Mouse (Mus musculus) midbrain, embryonic 10.5 days (tissue): Measurements from ENCODE around the gene Lrrc23. TPM values are rescaled to one million over a fixed set of nuclear protein-coding genes. Genes with fewer than 3 reads are reported as not detected.
"Not testable (repeated sequence)": the region's sequence is repeated elsewhere in the genome, so short reads cannot be mapped to it uniquely, and the experiment has no call there.

Experiments
- DNase-seq: peaks from one replicate; pipeline ENCODE4 v3.0.0-alpha.2; 2017; ENCODE audit warnings: low spot score
- H3K27ac ChIP-seq: fragments of 300-500 bp; sonication (generic); replicated peaks from 2 replicates; pipeline ENCODE4 v1.5.1; 2016; ENCODE audit warnings: mild to moderate bottlenecking
- H3K27me3 ChIP-seq: fragments of 300-500 bp; sonication (generic); 2 replicates; pipeline ENCODE4 v1.6.1; 2016; ENCODE audit warnings: low read depth, mild to moderate bottlenecking; ENCODE audit not compliant: poor library complexity, severe bottlenecking
- H3K36me3 ChIP-seq: fragments of 300-500 bp; sonication (generic); 2 replicates; pipeline ENCODE4 v1.6.1; 2016; ENCODE audit warnings: mild to moderate bottlenecking, moderate library complexity
- H3K4me1 ChIP-seq: fragments of 300-500 bp; sonication (generic); 2 replicates; pipeline ENCODE4 v1.6.1; 2016
- H3K4me3 ChIP-seq: fragments of 300-500 bp; sonication (generic); 2 replicates; pipeline ENCODE4 v1.5.1; 2016; ENCODE audit warnings: mild to moderate bottlenecking, moderate library complexity
- H3K9me3 ChIP-seq: fragments of 300-500 bp; sonication (generic); replicated peaks from 2 replicates; pipeline ENCODE4 v1.6.1; 2016; ENCODE audit warnings: mild to moderate bottlenecking
- WGBS: fragments of 180-500 bp; shearing (Covaris S2); methylation state at CpG from one replicate; pipeline ENCODE4 v1.1.7; 2016; 5-methylcytosine and 5-hydroxymethylcytosine counted together
- polyA plus RNA-seq: library from polyadenylated mRNA; unstranded; fragments of >200 nt; fragmentation: Nextera tagmentation; extraction: Ambion mirVana; gene quantifications from 2 replicates; pipeline ENCODE4 v1.2.1, GENCODE M21; 2016

The Lrrc23 gene
- polyA plus RNA-seq, 1 experiment from 2014 or later, result 1.4 TPM

GRCm38 (mm10) chr6:124812848-124813247 lies 33.3 kb upstream of the Lrrc23 start:
- Histone ChIP-seq H3K4me3 (peak overlapping the region; percentile 75), H3K27me3 (no peaks in the 10 kb centered on the region), H3K9me3 (no peaks in the 10 kb centered on the region), H3K36me3 (peaks cover 61% of the 10 kb centered on the region), H3K4me1 (peaks cover 67% of the 10 kb centered on the region), H3K27ac (peak overlapping the region; percentile 95)
- no peak for DNase-seq
- 28% methylated on average over 9 of the region's 9 CpGs for WGBS

GRCm38 (mm10) chr6:124811701-124812560 lies 32.4 kb upstream of the Lrrc23 start:
- peak overlapping the region; percentile 95; the same call in 1 of the 2 replicates for H3K27ac ChIP-seq
- H3K36me3 ChIP-seq, result peaks cover 52% of the 10 kb centered on the region
- no peak for DNase-seq
- peak overlapping the region; percentile 75 for H3K4me3 ChIP-seq
- H3K27me3 ChIP-seq, result no peaks in the 10 kb centered on the region
- H3K4me1 ChIP-seq, result peaks cover 68% of the 10 kb centered on the region
- H3K9me3 ChIP-seq, result no peaks in the 10 kb centered on the region
- WGBS, result 87% methylated on average over 24 of the region's 24 CpGs

- Histone ChIP-seq H3K4me3 (peak overlapping the region; percentile 75; the same call in 1 of the 2 replicates), H3K9me3 (no peaks in the 10 kb centered on the region), H3K36me3 (peaks cover 46% of the 10 kb centered on the region), H3K4me1 (peaks cover 72% of the 10 kb centered on the region), H3K27ac (no peak overlapping the region), H3K27me3 (no peaks in the 10 kb centered on the region)
- DNase-seq, result no peak
- 84% methylated on average over 4 of the region's 4 CpGs for WGBS
Observed at GRCm38 (mm10) chr6:124811403-124811665, 31.8 kb upstream of the Lrrc23 start.

GRCm38 (mm10) chr6:124810566-124811402 lies 31.3 kb upstream of the Lrrc23 start:
- Histone ChIP-seq H3K4me1 (peaks cover 78% of the 10 kb centered on the region), H3K36me3 (peaks cover 41% of the 10 kb centered on the region), H3K27ac (peak overlapping the region; percentile 87; the same call in 1 of the 2 replicates)
- H3K9me3 ChIP-seq, H3K27me3 ChIP-seq, H3K4me3 ChIP-seq, DNase-seq: not testable (repeated sequence)
- 86% methylated on average over 11 of the region's 11 CpGs for WGBS

- DNase-seq, result no peak
- H3K27me3 ChIP-seq, result no peaks in the 10 kb centered on the region
- H3K27ac ChIP-seq, result peak overlapping the region; percentile 87
- H3K9me3 ChIP-seq, result no peaks in the 10 kb centered on the region
- WGBS, result 45% methylated on average over 14 of the region's 14 CpGs
- peaks cover 32% of the 10 kb centered on the region for H3K36me3 ChIP-seq
- peak overlapping the region; percentile 69 for H3K4me3 ChIP-seq
- peaks cover 80% of the 10 kb centered on the region for H3K4me1 ChIP-seq
Observed at GRCm38 (mm10) chr6:124809775-124810538, 30.4 kb upstream of the Lrrc23 start.

GRCm38 (mm10) chr6:124809052-124809774 lies 29.7 kb upstream of the Lrrc23 start:
- no peaks in the 10 kb centered on the region for H3K9me3 ChIP-seq
- H3K27me3 ChIP-seq, result no peaks in the 10 kb centered on the region
- peak overlapping the region; percentile 69 for H3K4me3 ChIP-seq
- H3K36me3 ChIP-seq, result peaks cover 32% of the 10 kb centered on the region
- peak; percentile 88 for DNase-seq
- peaks cover 74% of the 10 kb centered on the region for H3K4me1 ChIP-seq
- WGBS, result 0% methylated on average over 35 of the region's 35 CpGs
- H3K27ac ChIP-seq, result peak overlapping the region; percentile 87

- DNase-seq, result peak; percentile 84
- peaks cover 69% of the 10 kb centered on the region for H3K4me1 ChIP-seq
- H3K27ac ChIP-seq, result peak within 1 kb of the TSS; percentile 87
- WGBS, result 5% methylated on average over 29 of the region's 29 CpGs
- H3K4me3 ChIP-seq, result peak within 1 kb of the TSS; percentile 69
- H3K27me3 ChIP-seq, result no peaks in the 10 kb centered on the region
- H3K36me3 ChIP-seq, result peaks cover 32% of the 10 kb centered on the region
- no peaks in the 10 kb centered on the region for H3K9me3 ChIP-seq
Observed at GRCm38 (mm10) chr6:124808358-124809012, 29.0 kb upstream of the Lrrc23 start, which contains the start of gene Spsb2. Gene Spsb2 (plus strand): TSS chr6:124808661.

- H3K36me3 ChIP-seq, result peaks cover 32% of the 10 kb centered on the region
- H3K27ac ChIP-seq, result peak overlapping the region; percentile 87
- peak overlapping the region; percentile 69 for H3K4me3 ChIP-seq
- H3K27me3 ChIP-seq, result no peaks in the 10 kb centered on the region
- peaks cover 64% of the 10 kb centered on the region for H3K4me1 ChIP-seq
- no peak for DNase-seq
- no peaks in the 10 kb centered on the region for H3K9me3 ChIP-seq
- 89% methylated on average over 6 of the region's 6 CpGs for whole genome bisulfite sequencing
Observed at GRCm38 (mm10) chr6:124807986-124808357, 28.4 kb upstream of the Lrrc23 start.

- Histone ChIP-seq H3K27ac (no peak overlapping the region), H3K4me1 (peaks cover 58% of the 10 kb centered on the region)
- WGBS, result 89% methylated on average over 4 of the region's 4 CpGs
Observed at GRCm38 (mm10) chr6:124807366-124807765, 27.8 kb upstream of the Lrrc23 start.

GRCm38 (mm10) chr6:124806446-124807140 lies 27.1 kb upstream of the Lrrc23 start:
- no peaks in the 10 kb centered on the region for H3K9me3 ChIP-seq
- peaks cover 20% of the 10 kb centered on the region for H3K36me3 ChIP-seq
- peak overlapping the region; percentile 60; the same call in 1 of the 2 replicates for H3K4me3 ChIP-seq
- DNase-seq, result no peak
- H3K4me1 ChIP-seq, result peaks cover 50% of the 10 kb centered on the region
- H3K27me3 ChIP-seq, result no peaks in the 10 kb centered on the region
- peak overlapping the region; percentile 89 for H3K27ac ChIP-seq
- 74% methylated on average over 7 of the region's 7 CpGs for WGBS

More at GRCm38 (mm10) chr6:124807366-124807765, 27.8 kb upstream of the Lrrc23 start:
- no peak for DNase-seq
- no peak overlapping the region for H3K4me3 ChIP-seq
- no peaks in the 10 kb centered on the region for H3K9me3 ChIP-seq
- H3K27me3 ChIP-seq, result no peaks in the 10 kb centered on the region
- peaks cover 28% of the 10 kb centered on the region for H3K36me3 ChIP-seq
